Mouse (Mus musculus) neural tube, embryonic 13.5 days (tissue): Measurements from ENCODE around the gene Acpp. TPM values are rescaled to one million over a fixed set of nuclear protein-coding genes. Genes with fewer than 3 reads are reported as not detected.
A peak's percentile ranks its signal among the peaks of the same experiment; 100 is the strongest.

ENCODE experiments used
- ATAC-seq: fragments of 200-750 bp; cut with Nextera tagmentation; 2 replicates; pipeline ENCODE4 v1.8.0; 2017; ENCODE audit warnings: low read depth, mild to moderate bottlenecking, moderate TSS enrichment, moderate library complexity
- H3K27ac ChIP-seq: fragments of 300-500 bp; sonication (generic); replicated peaks from 2 replicates; pipeline ENCODE4 v1.5.1; 2015; ENCODE audit warnings: moderate library complexity, mild to moderate bottlenecking, inconsistent platforms
- H3K27me3 ChIP-seq: fragments of 300-500 bp; sonication (generic); 2 replicates; pipeline ENCODE4 v1.6.1; 2015; ENCODE audit warnings: mild to moderate bottlenecking, inconsistent platforms
- H3K36me3 ChIP-seq: fragments of 300-500 bp; sonication (generic); 2 replicates; pipeline ENCODE4 v1.6.1; 2015; ENCODE audit warnings: mild to moderate bottlenecking, inconsistent platforms
- H3K4me1 ChIP-seq: fragments of 300-500 bp; sonication (generic); replicated peaks from 2 replicates; pipeline ENCODE4 v1.6.1; 2015; ENCODE audit warnings: inconsistent platforms
- H3K4me2 ChIP-seq: fragments of 300-500 bp; sonication (generic); 2 replicates; pipeline ENCODE4 v1.6.1; 2015; ENCODE audit warnings: inconsistent platforms, mild to moderate bottlenecking, moderate library complexity
- H3K4me3 ChIP-seq: fragments of 300-500 bp; sonication (generic); 2 replicates; pipeline ENCODE4 v1.5.1; 2015; ENCODE audit warnings: mild to moderate bottlenecking, inconsistent platforms
- H3K9ac ChIP-seq: fragments of 300-500 bp; sonication (generic); 2 replicates; pipeline ENCODE4 v1.6.1; 2015; ENCODE audit warnings: moderate library complexity, mild to moderate bottlenecking, inconsistent platforms
- H3K9me3 ChIP-seq: fragments of 300-500 bp; sonication (generic); 2 replicates; pipeline ENCODE4 v1.6.1; 2016; ENCODE audit warnings: inconsistent platforms
- WGBS: fragments of 180-500 bp; shearing (Covaris S2); methylation state at CpG from one replicate; pipeline ENCODE4 v1.1.7; 2015; 5-methylcytosine and 5-hydroxymethylcytosine counted together
- polyA plus RNA-seq: library from polyadenylated mRNA; unstranded; fragments of >200 nt; fragmentation: Nextera tagmentation; extraction: Ambion mirVana; gene quantifications from 2 replicates; pipeline ENCODE4 v1.2.1, GENCODE M21; 2015

Acpp gene
- polyA plus RNA-seq, 1 experiment from 2014 or later, result 0.46 TPM

DNA sequence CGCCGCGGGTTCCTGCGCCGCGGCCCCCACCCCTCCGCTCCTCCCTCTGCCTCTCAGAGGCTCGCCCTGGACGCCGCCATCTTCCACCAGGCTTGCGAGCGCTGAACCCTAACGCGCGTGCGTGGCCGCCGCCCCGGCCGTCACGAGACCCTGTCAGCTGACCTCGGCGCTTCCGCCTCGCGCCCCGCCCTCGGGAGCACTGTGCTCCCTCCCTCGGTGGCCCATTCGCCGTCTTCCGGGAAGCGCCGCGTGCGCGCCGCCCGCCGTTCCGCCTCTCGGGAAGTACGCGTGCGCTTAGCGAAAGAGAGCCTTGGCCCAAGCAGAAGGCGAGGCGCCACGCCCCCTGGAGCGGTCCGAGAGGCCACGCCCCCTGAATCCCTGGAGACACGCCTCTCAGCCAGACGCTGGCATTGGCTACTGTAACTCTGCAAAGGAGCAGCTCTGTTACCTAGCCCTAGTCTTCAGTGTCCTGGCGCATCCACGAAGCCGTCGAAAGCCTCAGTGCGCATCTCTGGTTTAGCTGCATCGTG, 74.7 kb downstream of the Acpp start, which contains the start of gene Dnajc13:
Dnajc13 (minus strand) TSS at position 108 of the 530 bp plus-strand sequence.
- no peaks in the 10 kb centered on the region for H3K9me3 ChIP-seq
- peaks cover 6% of the 10 kb centered on the region; the same call in 1 of the 2 replicates for H3K27me3 ChIP-seq
- ATAC-seq, result peak; percentile 97
- under 1% methylated on average over 60 of the region's 60 CpGs for WGBS
- peak within 1 kb of the TSS; percentile 92 for H3K9ac ChIP-seq
- 0 out of 2 replicates have a peak, but pooled peaks cover 6% of the 10 kb centered on the region for H3K36me3 ChIP-seq
- peaks cover 31% of the 10 kb centered on the region for H3K4me1 ChIP-seq
- peak within 1 kb of the TSS; percentile 89 for H3K4me2 ChIP-seq
- H3K4me3 ChIP-seq, result peak within 1 kb of the TSS; percentile 97
- H3K27ac ChIP-seq, result peak within 1 kb of the TSS; percentile 92

DNA sequence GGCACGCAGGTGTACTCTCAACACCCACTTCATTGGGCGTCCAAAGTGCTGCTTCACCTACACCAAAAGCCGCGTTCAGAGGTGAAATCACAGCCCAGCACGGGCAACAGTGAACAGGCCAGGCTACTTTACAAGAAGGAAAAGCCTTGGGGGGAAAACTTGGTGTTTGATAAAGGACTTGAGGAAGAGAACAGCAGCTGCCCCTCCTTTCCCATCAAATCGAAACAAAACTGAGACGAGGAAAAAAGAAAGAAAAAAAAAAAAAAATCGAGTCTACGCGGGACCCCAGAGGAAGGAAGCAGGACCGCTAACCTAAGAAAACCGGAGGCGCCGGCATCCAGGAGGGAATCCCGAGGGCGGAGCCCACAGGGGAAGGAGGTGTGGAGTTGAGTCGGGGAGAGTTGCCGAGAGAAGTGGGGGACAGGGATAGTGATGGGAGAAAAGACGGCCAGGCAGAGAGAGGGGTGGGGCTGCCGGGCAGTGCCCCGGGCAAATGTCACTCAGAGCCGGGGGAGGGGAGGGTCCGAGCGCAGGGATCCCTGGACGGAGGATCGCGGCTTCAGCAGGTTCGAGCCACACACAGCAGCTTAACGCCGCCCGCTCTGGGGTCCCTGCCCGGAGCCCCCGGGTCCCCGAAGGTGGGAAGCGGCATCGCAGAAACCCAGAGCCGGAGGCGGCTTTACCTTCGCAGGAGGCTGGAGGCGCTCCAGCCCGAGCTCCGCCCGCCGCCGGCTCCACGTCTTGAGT, 75.4 kb downstream of the Acpp start:
- peaks cover 36% of the 10 kb centered on the region for H3K4me1 ChIP-seq
- ATAC-seq, result peak; percentile 73
- peaks cover 6% of the 10 kb centered on the region; the same call in 1 of the 2 replicates for H3K27me3 ChIP-seq
- 0 out of 2 replicates have a peak, but pooled peaks cover 6% of the 10 kb centered on the region for H3K36me3 ChIP-seq
- WGBS, result under 1% methylated on average over 46 of the region's 46 CpGs
- H3K4me3 ChIP-seq, result peak overlapping the region; percentile 97
- peak overlapping the region; percentile 92 for H3K9ac ChIP-seq
- H3K27ac ChIP-seq, result peak overlapping the region; percentile 92
- H3K9me3 ChIP-seq, result no peaks in the 10 kb centered on the region
- peak overlapping the region; percentile 89 for H3K4me2 ChIP-seq

GRCm38 (mm10) chr9:104260306-104260705, 77.2 kb downstream of the Acpp start:
- no peak for ATAC-seq
- H3K4me2 ChIP-seq, result peak overlapping the region; percentile 89; the same call in 1 of the 2 replicates
- H3K4me1 ChIP-seq, result peaks cover 36% of the 10 kb centered on the region
- H3K9ac ChIP-seq, result peak overlapping the region; percentile 31; the same call in 1 of the 2 replicates
- peaks cover 5% of the 10 kb centered on the region; the same call in 1 of the 2 replicates for H3K27me3 ChIP-seq
- H3K4me3 ChIP-seq, result no peak overlapping the region
- 0 out of 2 replicates have a peak, but pooled peaks cover 6% of the 10 kb centered on the region for H3K36me3 ChIP-seq
- H3K27ac ChIP-seq, result no peak overlapping the region
- WGBS, result 34% methylated on average over 4 of the region's 4 CpGs
- no peaks in the 10 kb centered on the region for H3K9me3 ChIP-seq

GRCm38 (mm10) chr9:104256085-104256484, 81.5 kb downstream of the Acpp start:
- Histone ChIP-seq H3K9me3 (no peaks in the 10 kb centered on the region), H3K27me3 (no peaks in the 10 kb centered on the region), H3K4me1 (peaks cover 39% of the 10 kb centered on the region), H3K27ac (no peak overlapping the region), H3K36me3 (0 out of 2 replicates have a peak, but pooled peaks cover 6% of the 10 kb centered on the region), H3K4me3 (no peak overlapping the region), H3K9ac (no peak overlapping the region), H3K4me2 (no peak overlapping the region)
- ATAC-seq, result no peak
- 76% methylated on average over 2 of the region's 2 CpGs for WGBS

GRCm38 (mm10) chr9:104254408-104255180, 83.0 kb downstream of the Acpp start:
- WGBS, result 61% methylated on average over 9 of the region's 9 CpGs
- Histone ChIP-seq H3K9ac (no peak overlapping the region), H3K4me1 (peaks cover 24% of the 10 kb centered on the region), H3K4me2 (no peak overlapping the region), H3K9me3 (no peaks in the 10 kb centered on the region), H3K27ac (no peak overlapping the region), H3K4me3 (no peak overlapping the region), H3K27me3 (no peaks in the 10 kb centered on the region), H3K36me3 (0 out of 2 replicates have a peak, but pooled peaks cover 4% of the 10 kb centered on the region)
- ATAC-seq, result no peak

- H3K27me3 ChIP-seq, result no peaks in the 10 kb centered on the region
- H3K4me3 ChIP-seq, result no peak overlapping the region
- H3K9ac ChIP-seq, result no peak overlapping the region
- ATAC-seq, result no peak
- 88% methylated on average over 3 of the region's 3 CpGs for WGBS
- no peak overlapping the region for H3K27ac ChIP-seq
- no peaks in the 10 kb centered on the region for H3K9me3 ChIP-seq
- H3K4me1 ChIP-seq, result peaks cover 23% of the 10 kb centered on the region
- H3K36me3 ChIP-seq, result no peaks in the 10 kb centered on the region
- no peak overlapping the region for H3K4me2 ChIP-seq
Observed at GRCm38 (mm10) chr9:104252637-104253036, 84.9 kb downstream of the Acpp start.

- H3K4me1 ChIP-seq, result peaks cover 21% of the 10 kb centered on the region
- no peaks in the 10 kb centered on the region for H3K9me3 ChIP-seq
- 80% methylated on average over 4 of the region's 4 CpGs for WGBS
- H3K4me2 ChIP-seq, result no peak overlapping the region
- no peak overlapping the region for H3K4me3 ChIP-seq
- H3K9ac ChIP-seq, result no peak overlapping the region
- no peaks in the 10 kb centered on the region for H3K36me3 ChIP-seq
- no peak for ATAC-seq
- no peak overlapping the region for H3K27ac ChIP-seq
- no peaks in the 10 kb centered on the region for H3K27me3 ChIP-seq
Observed at GRCm38 (mm10) chr9:104251687-104252086, 85.9 kb downstream of the Acpp start.

- no peak overlapping the region for H3K27ac ChIP-seq
- no peaks in the 10 kb centered on the region for H3K36me3 ChIP-seq
- H3K4me1 ChIP-seq, result peaks cover 21% of the 10 kb centered on the region
- no peaks in the 10 kb centered on the region for H3K9me3 ChIP-seq
- no peak overlapping the region for H3K4me2 ChIP-seq
- WGBS, result 56% methylated on average over 8 of the region's 8 CpGs
- no peak for ATAC-seq
- H3K9ac ChIP-seq, result no peak overlapping the region
- H3K4me3 ChIP-seq, result no peak overlapping the region
- H3K27me3 ChIP-seq, result no peaks in the 10 kb centered on the region
Observed at GRCm38 (mm10) chr9:104251111-104251510, 86.4 kb downstream of the Acpp start.

DNA sequence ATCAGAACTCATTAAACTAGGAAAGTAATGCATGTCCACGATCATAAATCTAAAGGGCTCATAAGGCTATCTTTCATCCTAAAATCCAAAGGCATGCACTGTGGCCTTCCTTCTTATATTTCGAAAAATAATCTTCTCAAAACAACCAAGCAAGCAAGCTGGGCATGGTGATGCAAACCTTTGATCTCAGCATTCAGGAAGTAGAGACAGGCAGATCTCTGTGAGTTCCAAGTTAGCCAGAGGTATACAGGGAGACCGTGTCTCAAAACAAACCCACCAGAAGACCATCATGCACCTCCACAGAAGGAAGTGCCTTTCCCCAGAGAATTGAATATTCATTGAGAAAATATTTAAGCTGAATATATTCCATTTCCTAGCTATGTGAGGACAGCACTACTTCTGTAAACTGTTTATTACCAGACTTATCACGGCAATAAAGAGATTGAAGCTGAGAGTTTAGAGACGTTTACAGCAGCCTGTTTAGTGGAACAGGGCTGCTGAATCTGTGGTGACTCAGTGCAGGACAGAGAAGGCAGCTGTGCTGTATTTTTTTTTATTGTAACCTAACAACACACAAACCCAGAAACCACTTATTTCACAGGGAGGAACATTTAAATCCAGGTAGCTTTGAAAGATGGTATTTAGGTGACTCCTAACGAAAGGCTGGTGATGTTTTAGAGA, 90.1 kb downstream of the Acpp start:
- no peak overlapping the region for H3K4me3 ChIP-seq
- no peaks in the 10 kb centered on the region for H3K9me3 ChIP-seq
- H3K36me3 ChIP-seq, result 0 out of 2 replicates have a peak, but pooled peaks cover 7% of the 10 kb centered on the region
- no peaks in the 10 kb centered on the region for H3K27me3 ChIP-seq
- 0 out of 2 replicates have a peak overlapping the region, but pooled peaks have one; percentile 2 for H3K27ac ChIP-seq
- H3K4me2 ChIP-seq, result no peak overlapping the region
- H3K9ac ChIP-seq, result no peak overlapping the region
- H3K4me1 ChIP-seq, result peaks cover 6% of the 10 kb centered on the region
- WGBS, result 66% methylated on average over 6 of the region's 6 CpGs
- no peak for ATAC-seq

DNA sequence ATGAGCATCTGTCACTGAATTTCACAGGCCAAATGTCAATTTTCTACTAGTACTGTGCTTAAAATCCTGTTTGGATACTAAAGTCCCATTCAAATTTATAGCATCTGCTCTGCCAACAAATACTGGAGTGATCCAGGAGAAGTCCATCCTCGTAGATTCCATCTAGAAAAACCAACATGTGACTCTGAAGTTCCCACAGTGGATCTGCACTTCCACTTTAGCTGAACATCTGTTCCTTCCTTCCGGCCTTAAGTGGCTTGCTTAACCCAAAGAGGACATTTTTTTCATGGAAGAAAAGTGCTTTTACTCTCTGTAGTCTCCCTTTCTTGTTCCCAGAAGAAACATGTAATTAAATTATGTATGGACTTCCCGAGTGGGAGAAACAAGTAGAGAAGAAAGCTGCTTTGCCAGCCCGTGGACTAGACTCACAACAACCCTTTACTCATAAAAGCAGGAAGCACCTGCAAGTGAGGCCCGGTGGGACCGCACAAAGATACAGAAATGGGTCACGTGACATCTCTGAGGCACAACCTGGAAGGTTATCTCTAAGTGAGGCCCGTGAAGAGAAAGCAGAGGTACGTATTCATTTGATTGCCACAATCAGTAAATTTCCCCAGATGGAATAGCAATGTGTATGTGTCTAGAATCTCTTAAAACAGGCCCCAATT, 93.6 kb downstream of the Acpp start:
- ATAC-seq, result no peak
- H3K36me3 ChIP-seq, result 0 out of 2 replicates have a peak, but pooled peaks cover 13% of the 10 kb centered on the region

GRCm38 (mm10) chr9:104240146-104240545, 97.4 kb downstream of the Acpp start:
- H3K9me3 ChIP-seq, result no peaks in the 10 kb centered on the region
- 92% methylated on average over 7 of the region's 7 CpGs for WGBS
- H3K4me2 ChIP-seq, result no peak overlapping the region

More for the DNA sequence above, 93.6 kb downstream of the Acpp start:
- Histone ChIP-seq H3K9me3 (no peaks in the 10 kb centered on the region), H3K27ac (no peak overlapping the region), H3K4me3 (no peak overlapping the region), H3K27me3 (no peaks in the 10 kb centered on the region), H3K4me1 (peaks cover 6% of the 10 kb centered on the region), H3K4me2 (no peak overlapping the region), H3K9ac (no peak overlapping the region)
- WGBS, result 81% methylated on average over 9 of the region's 9 CpGs

More at GRCm38 (mm10) chr9:104240146-104240545, 97.4 kb downstream of the Acpp start:
- Histone ChIP-seq H3K4me3 (no peak overlapping the region), H3K9ac (no peak overlapping the region), H3K4me1 (peaks cover 12% of the 10 kb centered on the region), H3K27me3 (no peaks in the 10 kb centered on the region), H3K36me3 (peaks cover 33% of the 10 kb centered on the region), H3K27ac (no peak overlapping the region)
- no peak for ATAC-seq
